Mouse (Mus musculus) spleen, adult 12 weeks (tissue): ENCODE results near the gene St3gal4.

Experiments used
- DNase-seq: peaks from one replicate; pipeline ENCODE4 v3.0.0; 2022; ENCODE audit warnings: low spot score

The St3gal4 gene

GRCm38 (mm10) chr9:35004113-35004512 lies 115.0 kb downstream of the St3gal4 start:
- DNase-seq = no peak

GRCm38 (mm10) chr9:34997880-34998865 lies 120.9 kb downstream of the St3gal4 start:
- no peak for DNase-seq
